Mouse (Mus musculus) ES-E14 (cell line): ENCODE results near the gene Ndrg3. TPM values are rescaled to one million over a fixed set of nuclear protein-coding genes. Genes with fewer than 3 reads are reported as not detected.

Source experiments
- DNase-seq: peaks from one replicate; pipeline ENCODE4 v3.0.0-alpha.2; 2013; ENCODE audit warnings: low read depth, low spot score
- H3K27ac ChIP-seq: 2 replicates; pipeline ENCODE4 v1.5.1; 2012; ENCODE audit warnings: low read depth, mild to moderate bottlenecking, low read length, moderate library complexity, mixed read lengths; ENCODE audit not compliant: poor library complexity, insufficient read depth, severe bottlenecking
- H3K36me3 ChIP-seq: 2 replicates; pipeline ENCODE4 v1.6.1; 2012; ENCODE audit warnings: mild to moderate bottlenecking, low read length, moderate library complexity, mixed read lengths; ENCODE audit not compliant: control insufficient read depth, poor library complexity, insufficient read depth, severe bottlenecking
- H3K4me1 ChIP-seq, 2 experiments: fragments of 150-350 bp in 1 of 2; sonication (generic) in 1 of 2; 2 replicates each; pipeline ENCODE4 v1.6.1; 2012; ENCODE audit warnings: low read length in 2 of 2, mild to moderate bottlenecking in 1 of 2, mixed read lengths in 1 of 2; ENCODE audit not compliant: control insufficient read depth in 2 of 2, insufficient read depth in 2 of 2, poor library complexity in 1 of 2
- H3K4me3 ChIP-seq, 2 experiments: fragments of 150-350 bp in 1 of 2; sonication (generic) in 1 of 2; 2 replicates each; pipeline ENCODE4 v1.5.1; 2012; ENCODE audit warnings: low read length in 2 of 2, low read depth in 1 of 2, mild to moderate bottlenecking in 1 of 2, mixed read lengths in 1 of 2; ENCODE audit not compliant: insufficient read depth in 1 of 2, poor library complexity in 1 of 2, severe bottlenecking in 1 of 2
- H3K9ac ChIP-seq: 2 replicates; pipeline ENCODE4 v1.6.1; 2012; ENCODE audit warnings: low read depth, mild to moderate bottlenecking, low read length, mixed read lengths; ENCODE audit not compliant: poor library complexity, insufficient read depth, severe bottlenecking
- H3K9me3 ChIP-seq: fragments of 150-350 bp; sonication (generic); 2 replicates; pipeline ENCODE4 v1.6.1; 2012; ENCODE audit warnings: low read depth, mild to moderate bottlenecking, low read length; ENCODE audit not compliant: control insufficient read depth, insufficient read depth
- CHD2 ChIP-seq: IDR thresholded peaks from 2 replicates; pipeline ENCODE4 v1.6.1; 2014; ENCODE audit warnings: mild to moderate bottlenecking, low read depth, low read length, inconsistent platforms
- HCFC1 ChIP-seq: IDR thresholded peaks from 2 replicates; pipeline ENCODE4 v1.6.1; 2012; ENCODE audit warnings: low read length, inconsistent platforms, borderline replicate concordance; ENCODE audit not compliant: insufficient read depth
- MAFK ChIP-seq: IDR thresholded peaks from 2 replicates; pipeline ENCODE4 v1.6.1; 2014; ENCODE audit warnings: mild to moderate bottlenecking, low read depth, low read length, inconsistent platforms; ENCODE audit not compliant: insufficient read depth
- ZC3H11A ChIP-seq: IDR thresholded peaks from 2 replicates; pipeline ENCODE4 v1.6.1; 2012; ENCODE audit warnings: low read depth, mild to moderate bottlenecking, inconsistent platforms, low read length, borderline replicate concordance
- ZNF384 ChIP-seq: IDR thresholded peaks from 2 replicates; pipeline ENCODE4 v1.6.1; 2012; ENCODE audit warnings: low read depth, low read length, inconsistent platforms
- in situ Hi-C, 2 experiments: fragments of 600-800 bp; cut with MboI; formaldehyde crosslinking; loops; one replicate each; pipeline ENCODE4 v1.15.1; 2025; ENCODE audit warnings: low sequenced_read_pairs in 2 of 2, inconsistent platforms in 1 of 2; ENCODE audit not compliant: unreplicated experiment in 2 of 2
- total RNA-seq: library from RNA; depleted of rRNA; stranded (reverse); fragments of 300-350 nt; gene quantifications from 2 replicates; pipeline ENCODE4 v1.2.3, GENCODE M21; 2012

Gene Ndrg3
- total RNA-seq, 1 experiment = 13.1 TPM

- Histone ChIP-seq H3K4me3 (no peak overlapping the region), H3K4me1 (peaks cover 3 to 5% of the 10 kb centered on the region in 2 experiments; a peak in 1 of 4 replicates), H3K9ac (no peak overlapping the region), H3K36me3 (no peaks in the 10 kb centered on the region), H3K27ac (no peak overlapping the region), H3K9me3 (no peaks in the 10 kb centered on the region)
- in situ Hi-C loops = no loop called here
- TF ChIP-seq ZC3H11A (no peak), CHD2 (no peak), HCFC1 (no peak), MAFK (no peak), ZNF384 (no peak)
- DNase-seq = no peak
Observed at GRCm38 (mm10) chr2:156976711-156977110, 15.1 kb downstream of the Ndrg3 start.

- H3K9me3 ChIP-seq = no peaks in the 10 kb centered on the region
- DNase-seq = no peak
- no peaks in the 10 kb centered on the region for H3K4me1 ChIP-seq
- no peak overlapping the region for H3K27ac ChIP-seq
- in situ Hi-C loops = no loop called here
- H3K9ac ChIP-seq = no peak overlapping the region
- TF ChIP-seq CHD2 (no peak), MAFK (no peak), ZNF384 (no peak), HCFC1 (no peak), ZC3H11A (no peak)
- H3K36me3 ChIP-seq = no peaks in the 10 kb centered on the region
- no peak overlapping the region for H3K4me3 ChIP-seq
Observed at GRCm38 (mm10) chr2:156974967-156975366, 16.9 kb downstream of the Ndrg3 start.

GRCm38 (mm10) chr2:156973316-156974100 lies 18.3 kb downstream of the Ndrg3 start:
- H3K27ac ChIP-seq = no peak overlapping the region
- TF ChIP-seq ZC3H11A (no peak), ZNF384 (no peak)

GRCm38 (mm10) chr2:156970253-156970652 lies 21.6 kb downstream of the Ndrg3 start:
- Histone ChIP-seq H3K9me3 (no peaks in the 10 kb centered on the region), H3K27ac (no peak overlapping the region), H3K36me3 (no peaks in the 10 kb centered on the region), H3K9ac (no peak overlapping the region), H3K4me3 (no peak overlapping the region), H3K4me1 (peaks cover 4 to 9% of the 10 kb centered on the region in 2 experiments; a peak in 3 of 4 replicates)
- in situ Hi-C loops = no loop called here
- TF ChIP-seq MAFK = no peak
- TF ChIP-seq ZC3H11A = no peak
- TF ChIP-seq HCFC1 = no peak
- no peak for DNase-seq

More at GRCm38 (mm10) chr2:156973316-156974100, 18.3 kb downstream of the Ndrg3 start:
- in situ Hi-C loops = no loop called here
- Histone ChIP-seq H3K4me3 (no peak overlapping the region), H3K9me3 (no peaks in the 10 kb centered on the region), H3K36me3 (no peaks in the 10 kb centered on the region), H3K9ac (no peak overlapping the region), H3K4me1 (peaks cover 4% of the 10 kb centered on the region in 2 experiments; a peak in 2 of 4 replicates)
- no peak for DNase-seq

- H3K9ac ChIP-seq = no peak overlapping the region
- no peaks in the 10 kb centered on the region for H3K9me3 ChIP-seq
- no peak overlapping the region for H3K27ac ChIP-seq
- in situ Hi-C loops = no loop called here
- H3K4me3 ChIP-seq = no peak overlapping the region
- no peak for DNase-seq
- peaks cover 4 to 9% of the 10 kb centered on the region in 2 experiments; a peak in 3 of 4 replicates for H3K4me1 ChIP-seq
- H3K36me3 ChIP-seq = no peaks in the 10 kb centered on the region
- TF ChIP-seq CHD2 = no peak
- TF ChIP-seq HCFC1 = no peak
- no peak for TF ChIP-seq ZNF384
- no peak for TF ChIP-seq MAFK
- no peak for TF ChIP-seq ZC3H11A
Observed at GRCm38 (mm10) chr2:156968501-156968900, 23.4 kb downstream of the Ndrg3 start.
